Mouse (Mus musculus) embryonic facial prominence, embryonic 11.5 days (tissue): ENCODE measurements around the gene Brip1. TPM values are rescaled to one million over a fixed set of nuclear protein-coding genes. Genes with fewer than 3 reads are reported as not detected.
"Not testable (repeated sequence)": the region's sequence is repeated elsewhere in the genome, so short reads cannot be mapped to it uniquely, and the experiment has no call there.

Experiments
- ATAC-seq: fragments of 200-750 bp; cut with Nextera tagmentation; replicated peaks from 2 replicates; pipeline ENCODE4 v1.8.0; 2017; ENCODE audit warnings: low read depth; ENCODE audit not compliant: insufficient number of reproducible peaks, low FRiP score, low TSS enrichment
- DNase-seq: peaks from one replicate; pipeline ENCODE4 v3.0.0-alpha.2; 2015; ENCODE audit warnings: low spot score
- H3K27ac ChIP-seq: fragments of 300-500 bp; sonication (generic); replicated peaks from 2 replicates; pipeline ENCODE4 v1.5.1; 2014; ENCODE audit warnings: mild to moderate bottlenecking, low read depth, low read length, control low read depth
- H3K27me3 ChIP-seq: fragments of 300-500 bp; sonication (generic); 2 replicates; pipeline ENCODE4 v1.6.1; 2014; ENCODE audit warnings: mild to moderate bottlenecking, low read length, moderate library complexity, mixed read lengths; ENCODE audit not compliant: control insufficient read depth, insufficient read depth
- H3K36me3 ChIP-seq: fragments of 300-500 bp; sonication (generic); replicated peaks from 2 replicates; pipeline ENCODE4 v1.6.1; 2014; ENCODE audit warnings: low read depth, mild to moderate bottlenecking, low read length, moderate library complexity, mixed read lengths; ENCODE audit not compliant: control insufficient read depth, insufficient read depth
- H3K4me1 ChIP-seq: fragments of 300-500 bp; sonication (generic); 2 replicates; pipeline ENCODE4 v1.6.1; 2014; ENCODE audit warnings: low read length, mixed read lengths; ENCODE audit not compliant: control insufficient read depth, insufficient read depth
- H3K4me2 ChIP-seq: fragments of 300-500 bp; sonication (generic); 2 replicates; pipeline ENCODE4 v1.6.1; 2014; ENCODE audit warnings: low read depth, mild to moderate bottlenecking, control low read depth, low read length, moderate library complexity
- H3K4me3 ChIP-seq: fragments of 300-500 bp; sonication (generic); 2 replicates; pipeline ENCODE4 v1.5.1; 2014; ENCODE audit warnings: low read depth, low read length, control low read depth
- H3K9ac ChIP-seq: fragments of 300-500 bp; sonication (generic); replicated peaks from 2 replicates; pipeline ENCODE4 v1.6.1; 2014; ENCODE audit warnings: mild to moderate bottlenecking, control low read depth, low read length
- H3K9me3 ChIP-seq: fragments of 300-500 bp; sonication (generic); replicated peaks from 2 replicates; pipeline ENCODE4 v1.6.1; 2016; ENCODE audit warnings: mild to moderate bottlenecking, low read length, inconsistent platforms, mixed read lengths; ENCODE audit not compliant: control insufficient read depth
- WGBS: fragments of 180-500 bp; shearing (Covaris S2); extraction: QIAGEN DNeasy Blood & Tissue Kit; methylation state at CpG from one replicate; pipeline ENCODE4 v1.1.7; 2014; 5-methylcytosine and 5-hydroxymethylcytosine counted together
- polyA plus RNA-seq: library from polyadenylated mRNA; unstranded; fragments of >200 nt; fragmentation: Nextera tagmentation; extraction: Ambion mirVana; gene quantifications from 2 replicates; pipeline ENCODE4 v1.2.1, GENCODE M21; 2014

Brip1 gene
- polyA plus RNA-seq, 1 experiment from 2014 or later: 11.5 TPM

GRCm38 (mm10) chr11:86205031-86205430 is 4.0 kb upstream of the Brip1 start:
- DNase-seq: no peak
- 94% methylated on average over 5 of the region's 5 CpGs for WGBS
- Histone ChIP-seq H3K9ac (no peak overlapping the region), H3K27me3 (no peaks in the 10 kb centered on the region), H3K4me3 (no peak overlapping the region), H3K27ac (no peak overlapping the region), H3K9me3 (no peaks in the 10 kb centered on the region; the same call in none of the 2 replicates), H3K36me3 (peaks cover 31% of the 10 kb centered on the region), H3K4me2 (no peak overlapping the region), H3K4me1 (no peaks in the 10 kb centered on the region)
- no peak for ATAC-seq

GRCm38 (mm10) chr11:86201901-86202675 is 1.1 kb upstream of the Brip1 start:
- H3K4me3 ChIP-seq: peak overlapping the region; percentile 83
- WGBS: 60% methylated on average over 16 of the region's 16 CpGs
- peak overlapping the region; percentile 34 for H3K4me2 ChIP-seq
- ATAC-seq (no peak), DNase-seq (peak; percentile 15)
- peaks cover 27% of the 10 kb centered on the region for H3K36me3 ChIP-seq
- no peak overlapping the region for H3K27ac ChIP-seq
- H3K27me3 ChIP-seq: no peaks in the 10 kb centered on the region
- no peaks in the 10 kb centered on the region for H3K4me1 ChIP-seq
- H3K9me3 ChIP-seq: no peaks in the 10 kb centered on the region; the same call in none of the 2 replicates
- peak overlapping the region; percentile 84 for H3K9ac ChIP-seq

- no peaks in the 10 kb centered on the region; the same call in none of the 2 replicates for H3K9me3 ChIP-seq
- peak overlapping the region; percentile 83 for H3K4me3 ChIP-seq
- no peaks in the 10 kb centered on the region for H3K4me1 ChIP-seq
- H3K27ac ChIP-seq: peak overlapping the region; percentile 76
- H3K36me3 ChIP-seq: peaks cover 15% of the 10 kb centered on the region
- peak overlapping the region; percentile 70 for H3K9ac ChIP-seq
- peak overlapping the region; percentile 60 for H3K4me2 ChIP-seq
- WGBS: 1% methylated on average over 21 of the region's 21 CpGs
- H3K27me3 ChIP-seq: no peaks in the 10 kb centered on the region
- ATAC-seq (peak; percentile 85), DNase-seq (peak; percentile 48)
These were observed 452 bp downstream of the Brip1 start for GRCm38 (mm10) chr11:86200460-86201021.

- H3K9me3 ChIP-seq: no peaks in the 10 kb centered on the region; the same call in none of the 2 replicates
- no peak overlapping the region for H3K9ac ChIP-seq
- WGBS: 53% methylated on average over 4 of the region's 4 CpGs
- peaks cover 7% of the 10 kb centered on the region for H3K36me3 ChIP-seq
- no peak overlapping the region for H3K27ac ChIP-seq
- H3K27me3 ChIP-seq: no peaks in the 10 kb centered on the region
- DNase-seq (no peak), ATAC-seq (no peak)
- no peak overlapping the region for H3K4me2 ChIP-seq
- no peak overlapping the region for H3K4me3 ChIP-seq
- no peaks in the 10 kb centered on the region for H3K4me1 ChIP-seq
These were observed 1.3 kb downstream of the Brip1 start for GRCm38 (mm10) chr11:86199733-86200132.

- DNase-seq, ATAC-seq: not testable (repeated sequence)
- WGBS: 96% methylated on average over 7 of the region's 7 CpGs
These were observed 15.8 kb downstream of the Brip1 start for GRCm38 (mm10) chr11:86185224-86185623.

GRCm38 (mm10) chr11:86175833-86176232 is 25.2 kb downstream of the Brip1 start:
- Histone ChIP-seq H3K4me3 (no peak overlapping the region), H3K9ac (no peak overlapping the region), H3K4me1 (no peaks in the 10 kb centered on the region), H3K27me3 (no peaks in the 10 kb centered on the region), H3K4me2 (no peak overlapping the region), H3K36me3 (no peaks in the 10 kb centered on the region), H3K27ac (no peak overlapping the region), H3K9me3 (no peaks in the 10 kb centered on the region)
- 64% methylated on average over 3 of the region's 3 CpGs for WGBS
- no peak for ATAC-seq
- DNase-seq: peak; percentile 9

More at GRCm38 (mm10) chr11:86185224-86185623, 15.8 kb downstream of the Brip1 start:
- H3K9ac ChIP-seq, H3K27me3 ChIP-seq, H3K4me2 ChIP-seq, H3K4me3 ChIP-seq, H3K36me3 ChIP-seq, H3K9me3 ChIP-seq, H3K27ac ChIP-seq, H3K4me1 ChIP-seq: not testable (repeated sequence)

- Histone ChIP-seq H3K27ac (no peak overlapping the region), H3K4me1 (no peaks in the 10 kb centered on the region), H3K27me3 (no peaks in the 10 kb centered on the region), H3K9me3 (no peaks in the 10 kb centered on the region), H3K4me3 (no peak overlapping the region), H3K36me3 (no peaks in the 10 kb centered on the region), H3K9ac (no peak overlapping the region), H3K4me2 (no peak overlapping the region)
- WGBS: 52% methylated on average over 2 of the region's 2 CpGs
- DNase-seq: peak; percentile 72
- ATAC-seq: no peak
These were observed 26.8 kb downstream of the Brip1 start for GRCm38 (mm10) chr11:86174173-86174572.

- no peak overlapping the region for H3K9ac ChIP-seq
- ATAC-seq (no peak), DNase-seq (no peak)
- no peak overlapping the region for H3K4me2 ChIP-seq
- no peaks in the 10 kb centered on the region for H3K27me3 ChIP-seq
- no peaks in the 10 kb centered on the region for H3K9me3 ChIP-seq
- no peak overlapping the region for H3K27ac ChIP-seq
- no peak overlapping the region for H3K4me3 ChIP-seq
- H3K36me3 ChIP-seq: no peaks in the 10 kb centered on the region
- 84% methylated on average over 2 of the region's 2 CpGs for WGBS
- H3K4me1 ChIP-seq: no peaks in the 10 kb centered on the region
These were observed 30.2 kb downstream of the Brip1 start for GRCm38 (mm10) chr11:86170743-86171142.
